Mouse (Mus musculus) MEL (cell line): Measurements from ENCODE around the gene Trpm4. TPM values are rescaled to one million over a fixed set of nuclear protein-coding genes. Genes with fewer than 3 reads are reported as not detected.

Source experiments
- DNase-seq: peaks from one replicate; pipeline ENCODE4 v3.0.0; 2011; ENCODE audit warnings: low read depth, low spot score
- H3K27ac ChIP-seq: 2 replicates; pipeline ENCODE4 v1.5.1; 2012; ENCODE audit warnings: low read depth, mild to moderate bottlenecking, control low read depth, low read length, moderate library complexity; ENCODE audit not compliant: control insufficient read depth
- H3K27me3 ChIP-seq, 2 experiments: fragments of 150-350 bp in 1 of 2; sonication (generic) in 1 of 2; 2 replicates each; pipeline ENCODE4 v1.6.1; 2012; ENCODE audit warnings: low read length in 2 of 2, mild to moderate bottlenecking in 2 of 2, improper control_type of control experiment in 1 of 2, moderate library complexity in 1 of 2; ENCODE audit not compliant: insufficient read depth in 2 of 2, control insufficient read depth in 1 of 2
- H3K36me3 ChIP-seq, 2 experiments: 2 replicates each; pipeline ENCODE4 v1.6.1; 2012 to 2014; ENCODE audit warnings: low read length in 2 of 2, improper control_type of control experiment in 1 of 2, inconsistent platforms in 1 of 2, mild to moderate bottlenecking in 1 of 2; ENCODE audit not compliant: insufficient read depth in 2 of 2, control insufficient read depth in 1 of 2
- H3K4me1 ChIP-seq, 2 experiments: fragments of 150-350 bp in 1 of 2; sonication (generic) in 1 of 2; 2 replicates each; pipeline ENCODE4 v1.6.1; 2012; ENCODE audit warnings: low read length in 2 of 2, improper control_type of control experiment in 1 of 2, mild to moderate bottlenecking in 1 of 2; ENCODE audit not compliant: insufficient read depth in 2 of 2, control insufficient read depth in 1 of 2
- H3K4me3 ChIP-seq, 2 experiments: fragments of 150-350 bp in 1 of 2; sonication (generic) in 1 of 2; 2 replicates each; pipeline ENCODE4 v1.5.1; 2012; ENCODE audit warnings: low read depth in 2 of 2, low read length in 2 of 2, mild to moderate bottlenecking in 2 of 2, moderate library complexity in 2 of 2, control low read depth in 1 of 2, improper control_type of control experiment in 1 of 2; ENCODE audit not compliant: control insufficient read depth in 1 of 2, insufficient read depth in 1 of 2
- H3K79me2 ChIP-seq: 2 replicates; pipeline ENCODE4 v1.6.1; 2012; ENCODE audit warnings: mild to moderate bottlenecking, low read length, moderate library complexity; ENCODE audit not compliant: control insufficient read depth, poor library complexity, insufficient read depth
- H3K9ac ChIP-seq: 2 replicates; pipeline ENCODE4 v1.6.1; 2012; ENCODE audit warnings: low read depth, mild to moderate bottlenecking, control low read depth, low read length, moderate library complexity; ENCODE audit not compliant: control insufficient read depth, poor library complexity, severe bottlenecking
- H3K9me3 ChIP-seq: fragments of 150-350 bp; sonication (generic); replicated peaks from 2 replicates; pipeline ENCODE4 v1.6.1; 2012; ENCODE audit warnings: mild to moderate bottlenecking, low read length, improper control_type of control experiment, moderate library complexity; ENCODE audit not compliant: insufficient read depth
- CHD2 ChIP-seq: IDR thresholded peaks from 2 replicates; pipeline ENCODE4 v1.6.1; 2011; ENCODE audit warnings: low read length, improper control_type of control experiment
- CTCF ChIP-seq, 3 experiments: IDR thresholded peaks in 2 of 3; conservative IDR thresholded peaks in 1 of 3; 2 replicates each; pipeline ENCODE4 v1.5.1; 2011 to 2012; ENCODE audit warnings: low read length in 3 of 3, low read depth in 2 of 3, mild to moderate bottlenecking in 2 of 3, improper control_type of control experiment in 1 of 3, inconsistent platforms in 1 of 3, mixed read lengths in 1 of 3, moderate library complexity in 1 of 3; ENCODE audit not compliant: control insufficient read depth in 1 of 3, insufficient read depth in 1 of 3, poor library complexity in 1 of 3, severe bottlenecking in 1 of 3
- ELF1 ChIP-seq: IDR thresholded peaks from 2 replicates; pipeline ENCODE4 v1.6.1; 2014; ENCODE audit warnings: low read depth, mild to moderate bottlenecking, inconsistent platforms, low read length, improper control_type of control experiment, moderate library complexity
- EP300 ChIP-seq, 2 experiments: IDR thresholded peaks; 2 replicates each; pipeline ENCODE4 v1.6.1; 2011; ENCODE audit warnings: improper control_type of control experiment in 2 of 2, low read length in 2 of 2, low read depth in 1 of 2, mild to moderate bottlenecking in 1 of 2
- ETS1 ChIP-seq: IDR thresholded peaks from 2 replicates; pipeline ENCODE4 v1.6.1; 2012; ENCODE audit warnings: low read depth, mild to moderate bottlenecking, inconsistent platforms, low read length, improper control_type of control experiment, moderate library complexity
- GABPA ChIP-seq: IDR thresholded peaks from 2 replicates; pipeline ENCODE4 v1.6.1; 2012; ENCODE audit warnings: low read depth, mild to moderate bottlenecking, inconsistent platforms, low read length, improper control_type of control experiment, moderate library complexity
- GATA1 ChIP-seq: IDR thresholded peaks from 2 replicates; pipeline ENCODE4 v1.6.1; 2011; ENCODE audit warnings: low read depth, low read length, improper control_type of control experiment
- HCFC1 ChIP-seq: IDR thresholded peaks from 2 replicates; pipeline ENCODE4 v1.6.1; 2012; ENCODE audit warnings: low read depth, mild to moderate bottlenecking, inconsistent platforms, low read length, improper control_type of control experiment, moderate library complexity
- KAT2A ChIP-seq: conservative IDR thresholded peaks from 2 replicates; pipeline ENCODE4 v1.6.1; 2012; ENCODE audit warnings: low read depth, low read length, improper control_type of control experiment, inconsistent platforms
- MAX ChIP-seq: IDR thresholded peaks from 2 replicates; pipeline ENCODE4 v1.6.1; 2011; ENCODE audit warnings: low read length, improper control_type of control experiment
- MXI1 ChIP-seq: IDR thresholded peaks from 2 replicates; pipeline ENCODE4 v1.6.1; 2011; ENCODE audit warnings: mild to moderate bottlenecking, low read depth, low read length, improper control_type of control experiment
- MYC ChIP-seq: IDR thresholded peaks from 2 replicates; pipeline ENCODE4 v1.6.1; 2011; ENCODE audit warnings: low read depth, mild to moderate bottlenecking, low read length, improper control_type of control experiment, moderate library complexity
- POLR2A ChIP-seq, 2 experiments: IDR thresholded peaks; 2 replicates each; pipeline ENCODE4 v1.6.1; 2011 to 2012; ENCODE audit warnings: low read length in 2 of 2, mild to moderate bottlenecking in 2 of 2, control low read depth in 1 of 2, improper control_type of control experiment in 1 of 2, low read depth in 1 of 2, moderate library complexity in 1 of 2; ENCODE audit not compliant: control insufficient read depth in 1 of 2, insufficient read depth in 1 of 2, poor library complexity in 1 of 2
- POLR2AphosphoS2 ChIP-seq: IDR thresholded peaks from 2 replicates; pipeline ENCODE4 v1.6.1; 2011; ENCODE audit warnings: low read length, improper control_type of control experiment
- RAD21 ChIP-seq: IDR thresholded peaks from 2 replicates; pipeline ENCODE4 v1.6.1; 2011; ENCODE audit warnings: mild to moderate bottlenecking, low read depth, low read length, improper control_type of control experiment
- SIN3A ChIP-seq: IDR thresholded peaks from 2 replicates; pipeline ENCODE4 v1.6.1; 2012; ENCODE audit warnings: low read length, improper control_type of control experiment, inconsistent platforms
- UBTF ChIP-seq: IDR thresholded peaks from 2 replicates; pipeline ENCODE4 v1.6.1; 2012; ENCODE audit warnings: low read depth, mild to moderate bottlenecking, inconsistent platforms, low read length, improper control_type of control experiment, moderate library complexity, borderline replicate concordance; ENCODE audit not compliant: insufficient read depth
- USF1 ChIP-seq: IDR thresholded peaks from 2 replicates; pipeline ENCODE4 v1.6.1; 2014; ENCODE audit warnings: low read depth, mild to moderate bottlenecking, inconsistent platforms, low read length, improper control_type of control experiment, moderate library complexity
- ZC3H11A ChIP-seq: IDR thresholded peaks from 2 replicates; pipeline ENCODE4 v1.6.1; 2012; ENCODE audit warnings: low read depth, mild to moderate bottlenecking, inconsistent platforms, low read length, improper control_type of control experiment
- polyA plus RNA-seq, 2 experiments: library from polyadenylated mRNA; stranded (reverse) in 1 of 2; unstranded in 1 of 2; fragments of >175 nt in 1 of 2; fragments of >200 nt in 1 of 2; gene quantifications; 2 replicates each; pipeline versions ENCODE4 v1.2.1 to v1.2.4; 2012; ENCODE audit warnings: low replicate concordance in 2 of 2, low read depth in 1 of 2; ENCODE audit not compliant: insufficient read length in 2 of 2, insufficient read depth in 1 of 2, missing spikeins in 1 of 2
- total RNA-seq: library from RNA; depleted of rRNA; stranded (reverse); fragments of 300-350 nt; gene quantifications from 2 replicates; pipeline ENCODE4 v1.2.3, GENCODE M21; 2012

The Trpm4 gene
- total and polyA plus RNA-seq, 3 experiments: 4.8 to 6.9 TPM; not detected in 1

DNA sequence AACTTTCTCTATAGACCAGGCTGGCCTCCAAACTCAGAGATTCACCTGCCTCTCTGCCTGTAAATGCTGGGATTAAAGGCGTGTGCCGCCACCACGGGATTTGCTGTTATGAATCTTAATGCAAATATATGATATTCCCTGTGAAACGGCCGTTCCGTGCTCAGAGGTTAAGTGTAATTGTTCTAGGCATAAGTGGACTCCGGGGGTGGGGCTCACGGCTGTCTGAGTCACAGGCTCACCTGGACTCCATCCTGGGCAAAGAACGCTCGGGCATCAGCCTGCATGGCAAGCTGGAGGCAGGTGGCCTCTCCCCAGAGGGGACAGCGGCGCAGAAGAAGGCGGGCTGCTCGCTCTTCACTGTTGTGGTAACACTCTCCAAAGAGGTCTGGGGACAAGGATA is 17.0 kb downstream of the Trpm4 start:
- TF ChIP-seq CHD2: no peak
- TF ChIP-seq POLR2AphosphoS2: no peak
- TF ChIP-seq UBTF: no peak
- TF ChIP-seq MXI1: no peak
- TF ChIP-seq HCFC1: no peak
- no peak for TF ChIP-seq SIN3A
- TF ChIP-seq ZC3H11A: no peak
- TF ChIP-seq KAT2A: no peak
- TF ChIP-seq POLR2A (IDR thresholded peaks at IDR 0.05; ENCODE audit: control insufficient read depth in 1 of 2, insufficient read depth in 1 of 2, low read depth in 1 of 2, low read length in 2 of 2, poor library complexity in 1 of 2): no peak
- H3K9me3 ChIP-seq: no peaks in the 10 kb centered on the region
- no peak overlapping the region for H3K4me3 ChIP-seq
- H3K27ac ChIP-seq: no peak overlapping the region
- no peaks in the 10 kb centered on the region for H3K79me2 ChIP-seq
- H3K4me1 ChIP-seq: no peaks in the 10 kb centered on the region
- H3K27me3 ChIP-seq: no peaks in the 10 kb centered on the region
- DNase-seq: no peak
- no peak overlapping the region for H3K9ac ChIP-seq
- no peaks in the 10 kb centered on the region for H3K36me3 ChIP-seq

- Histone ChIP-seq H3K9me3 (no peaks in the 10 kb centered on the region), H3K79me2 (no peaks in the 10 kb centered on the region), H3K27me3 (no peaks in the 10 kb centered on the region), H3K36me3 (no peaks in the 10 kb centered on the region), H3K9ac (no peak overlapping the region), H3K4me3 (no peak overlapping the region), H3K27ac (no peak overlapping the region), H3K4me1 (no peaks in the 10 kb centered on the region)
- TF ChIP-seq CTCF (IDR thresholded peaks at IDR 0.05 in 2 of 3, conservative IDR thresholded peaks at IDR 0.05 in 1 of 3; ENCODE audit: control insufficient read depth in 1 of 3, insufficient read depth in 1 of 3, low read depth in 2 of 3, low read length in 3 of 3, poor library complexity in 1 of 3, severe bottlenecking in 1 of 3): no peak
- no peak for TF ChIP-seq HCFC1
- no peak for TF ChIP-seq ETS1
- TF ChIP-seq ZC3H11A: no peak
- TF ChIP-seq GABPA: no peak
- TF ChIP-seq SIN3A: no peak
- no peak for TF ChIP-seq UBTF
- no peak for TF ChIP-seq GATA1
- no peak for TF ChIP-seq MAX
- TF ChIP-seq ELF1: no peak
- no peak for TF ChIP-seq RAD21
- TF ChIP-seq EP300 (IDR thresholded peaks at IDR 0.05; ENCODE audit: low read depth in 1 of 2, low read length in 2 of 2): no peak
- no peak for TF ChIP-seq MYC
- TF ChIP-seq POLR2AphosphoS2: no peak
- no peak for TF ChIP-seq USF1
- DNase-seq: no peak
These were observed 18.3 kb downstream of the Trpm4 start for GRCm38 (mm10) chr7:45315182-45315701.
